In genomic region chr15:5676704-5677103, GRCm38 (mm10) we compare ENCODE assay signal across 13 mouse cellular contexts.
"Had no signal": no experiment of that assay in that cellular context is flagged by ENCODE, and none has a peak within 500 bp of the region (broad histone marks: within the 10 kb centered on the region; RNA-seq: fewer than 3 reads in every experiment).

No protein-coding gene starts in this region.

- H3K9ac ChIP-seq: liver, embryonic 15.5 days; lung, embryonic 15.5 days; midbrain, embryonic 15.5 days; neural tube, embryonic 12.5 days had no signal

- H3K9me3 ChIP-seq: limb, embryonic 10.5 days; liver, embryonic 15.5 days; lung, embryonic 15.5 days; megakaryocyte, embryonic 14.5 days; midbrain, embryonic 15.5 days; neural tube, embryonic 12.5 days had no signal

- H3K4me2 ChIP-seq: liver, embryonic 11.5 days; liver, embryonic 15.5 days; lung, embryonic 15.5 days; midbrain, embryonic 11.5 days; midbrain, embryonic 15.5 days; neural tube, embryonic 12.5 days had no signal

- H3K27ac ChIP-seq: left cerebral cortex, adult 2 months; limb, embryonic 10.5 days; liver, embryonic 15.5 days; lung, embryonic 15.5 days; macrophage; midbrain, embryonic 15.5 days; neural tube, embryonic 12.5 days; stomach, postnatal 0 days had no signal

- H3K27me3 ChIP-seq: liver, embryonic 15.5 days; lung, embryonic 15.5 days; megakaryocyte, embryonic 14.5 days; midbrain, embryonic 15.5 days; neural tube, embryonic 12.5 days had no signal

- ATAC-seq: midbrain, embryonic 15.5 days had no signal

- DNase-seq: lung, postnatal 14 days; thymus, postnatal 4 days had no signal

- H3K4me1 ChIP-seq: limb, embryonic 10.5 days; liver, embryonic 15.5 days; lung, embryonic 15.5 days; midbrain, embryonic 15.5 days; neural tube, embryonic 12.5 days had no signal

- H3K36me3 ChIP-seq: limb, embryonic 10.5 days; liver, embryonic 15.5 days; lung, embryonic 15.5 days; midbrain, embryonic 15.5 days; neural tube, embryonic 12.5 days had no signal

- H3K4me3 ChIP-seq: left cerebral cortex, adult 2 months; limb, embryonic 10.5 days; liver, embryonic 15.5 days; lung, embryonic 15.5 days; megakaryocyte, embryonic 14.5 days; midbrain, embryonic 15.5 days; neural tube, embryonic 12.5 days had no signal
